Mouse (Mus musculus) embryonic facial prominence, embryonic 13.5 days (tissue): ENCODE results near the gene Olfr318. TPM values are rescaled to one million over a fixed set of nuclear protein-coding genes. Genes with fewer than 3 reads are reported as not detected.
"Not testable (repeated sequence)": the region's sequence is repeated elsewhere in the genome, so short reads cannot be mapped to it uniquely, and the experiment has no call there.

ENCODE experiments used
- ATAC-seq: fragments of 200-750 bp; cut with Nextera tagmentation; 2 replicates; pipeline ENCODE4 v1.8.0; 2017; ENCODE audit warnings: low read depth; ENCODE audit not compliant: insufficient number of reproducible peaks, insufficient read depth, low FRiP score, low TSS enrichment
- H3K27ac ChIP-seq: fragments of 300-500 bp; sonication (generic); 2 replicates; pipeline ENCODE4 v1.5.1; 2015; ENCODE audit warnings: moderate library complexity, mild to moderate bottlenecking, inconsistent platforms
- H3K27me3 ChIP-seq: fragments of 300-500 bp; sonication (generic); 2 replicates; pipeline ENCODE4 v1.6.1; 2015; ENCODE audit warnings: mild to moderate bottlenecking, inconsistent platforms
- H3K36me3 ChIP-seq: fragments of 300-500 bp; sonication (generic); 2 replicates; pipeline ENCODE4 v1.6.1; 2015; ENCODE audit warnings: mild to moderate bottlenecking, inconsistent platforms
- H3K4me1 ChIP-seq: fragments of 300-500 bp; sonication (generic); 2 replicates; pipeline ENCODE4 v1.6.1; 2015; ENCODE audit warnings: inconsistent platforms
- H3K4me2 ChIP-seq: fragments of 300-500 bp; sonication (generic); 2 replicates; pipeline ENCODE4 v1.6.1; 2015; ENCODE audit warnings: moderate library complexity, mild to moderate bottlenecking, inconsistent platforms
- H3K4me3 ChIP-seq: fragments of 300-500 bp; sonication (generic); 2 replicates; pipeline ENCODE4 v1.5.1; 2015; ENCODE audit warnings: mild to moderate bottlenecking, inconsistent platforms
- H3K9ac ChIP-seq: fragments of 300-500 bp; sonication (generic); 2 replicates; pipeline ENCODE4 v1.6.1; 2015; ENCODE audit warnings: mild to moderate bottlenecking, inconsistent platforms
- H3K9me3 ChIP-seq: fragments of 300-500 bp; sonication (generic); 2 replicates; pipeline ENCODE4 v1.6.1; 2016; ENCODE audit warnings: inconsistent platforms
- WGBS: fragments of 180-500 bp; shearing (Covaris S2); methylation state at CpG from one replicate; pipeline ENCODE4 v1.1.7; 2015; ENCODE audit warnings: mixed read lengths; 5-methylcytosine and 5-hydroxymethylcytosine counted together
- polyA plus RNA-seq: library from polyadenylated mRNA; unstranded; fragments of >200 nt; fragmentation: Nextera tagmentation; extraction: Ambion mirVana; gene quantifications from 2 replicates; pipeline ENCODE4 v1.2.1, GENCODE M21; 2015

Gene Olfr318
- polyA plus RNA-seq, result not detected in 2 replicates

DNA sequence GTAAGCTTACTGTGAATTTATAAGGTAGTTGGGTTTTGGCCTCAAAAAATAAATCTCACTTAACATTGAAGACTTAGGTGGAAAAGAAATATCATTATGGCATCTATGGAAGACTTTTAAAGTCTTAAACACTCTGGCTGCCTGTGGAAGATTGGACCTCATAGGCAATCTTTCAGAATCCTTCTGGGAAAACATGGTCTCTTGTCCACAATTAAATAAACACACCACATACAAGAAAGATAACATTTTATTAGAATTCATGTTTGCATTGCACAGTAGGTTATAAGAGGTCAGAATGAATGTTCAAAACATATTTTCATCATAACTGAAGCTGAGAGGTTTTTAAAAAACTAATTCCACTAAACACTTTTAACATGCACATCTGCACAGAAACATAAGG lies at the start of gene Olfr318:
Olfr318 (minus strand) TSS at position 101 of the 400 bp plus-strand sequence.
- no peak within 1 kb of the TSS for H3K27ac ChIP-seq
- H3K4me1 ChIP-seq, result no peaks in the 10 kb centered on the region
- H3K9me3 ChIP-seq, result no peaks in the 10 kb centered on the region
- no peak within 1 kb of the TSS for H3K4me3 ChIP-seq
- H3K36me3 ChIP-seq, result no peaks in the 10 kb centered on the region
- no peak within 1 kb of the TSS for H3K4me2 ChIP-seq
- H3K9ac ChIP-seq, result no peak within 1 kb of the TSS
- ATAC-seq, result no peak
- H3K27me3 ChIP-seq, result no peaks in the 10 kb centered on the region

DNA sequence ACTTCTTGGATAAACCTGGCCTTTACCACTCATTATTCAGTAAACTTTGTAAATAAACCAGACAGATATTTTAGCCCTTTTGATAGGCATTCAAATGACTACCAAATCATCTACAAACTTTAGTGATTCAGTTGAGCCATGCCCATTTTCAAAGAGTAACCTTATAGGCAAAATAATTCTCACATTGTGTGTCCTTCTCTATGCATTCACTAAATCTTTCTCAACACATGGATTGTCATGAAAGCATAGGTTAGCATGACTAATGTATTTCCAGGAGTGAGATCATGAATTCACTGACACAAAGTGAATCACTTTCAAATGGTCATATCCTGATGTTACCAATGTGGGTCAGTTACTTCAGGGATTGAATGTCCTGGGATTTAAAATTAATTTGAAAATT lies 49.1 kb upstream of the Olfr318 start, which contains the start of gene Olfr315:
Olfr315 (plus strand) TSS at position 301 of the 400 bp plus-strand sequence.
- Histone ChIP-seq H3K9ac (no peak within 1 kb of the TSS), H3K27ac (no peak within 1 kb of the TSS), H3K36me3 (no peaks in the 10 kb centered on the region), H3K4me2 (no peak within 1 kb of the TSS), H3K4me1 (no peaks in the 10 kb centered on the region), H3K27me3 (no peaks in the 10 kb centered on the region), H3K9me3 (no peaks in the 10 kb centered on the region), H3K4me3 (no peak within 1 kb of the TSS)
- ATAC-seq, result no peak

DNA sequence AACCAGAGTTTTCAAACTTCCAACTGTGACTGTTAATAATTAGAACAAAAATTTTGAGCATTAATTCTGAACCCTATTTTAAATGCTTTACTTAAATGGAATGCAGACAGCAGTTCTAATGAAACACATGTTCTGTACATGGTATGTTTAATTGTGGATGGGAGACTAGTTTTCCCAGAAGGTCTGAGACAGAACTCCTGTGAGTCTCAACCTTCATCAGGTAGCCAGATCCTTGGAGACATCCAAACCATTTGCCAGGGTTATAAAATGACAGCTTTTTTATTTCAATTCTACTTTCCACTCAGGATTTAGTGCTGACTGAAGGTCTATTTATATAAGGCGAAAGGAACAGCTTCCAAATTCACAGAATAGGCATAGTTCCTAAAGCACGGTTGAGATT lies 28.6 kb upstream of the Olfr318 start, which contains the start of gene Olfr316:
Olfr316 (plus strand) TSS at position 301 of the 400 bp plus-strand sequence.
- Histone ChIP-seq H3K4me2 (no peak within 1 kb of the TSS), H3K4me3 (no peak within 1 kb of the TSS), H3K27me3 (no peaks in the 10 kb centered on the region), H3K36me3 (no peaks in the 10 kb centered on the region), H3K9ac (no peak within 1 kb of the TSS), H3K9me3 (no peaks in the 10 kb centered on the region), H3K27ac (no peak within 1 kb of the TSS), H3K4me1 (no peaks in the 10 kb centered on the region)
- no peak for ATAC-seq
- WGBS, result 85% methylated on average over 2 of the region's 2 CpGs

DNA sequence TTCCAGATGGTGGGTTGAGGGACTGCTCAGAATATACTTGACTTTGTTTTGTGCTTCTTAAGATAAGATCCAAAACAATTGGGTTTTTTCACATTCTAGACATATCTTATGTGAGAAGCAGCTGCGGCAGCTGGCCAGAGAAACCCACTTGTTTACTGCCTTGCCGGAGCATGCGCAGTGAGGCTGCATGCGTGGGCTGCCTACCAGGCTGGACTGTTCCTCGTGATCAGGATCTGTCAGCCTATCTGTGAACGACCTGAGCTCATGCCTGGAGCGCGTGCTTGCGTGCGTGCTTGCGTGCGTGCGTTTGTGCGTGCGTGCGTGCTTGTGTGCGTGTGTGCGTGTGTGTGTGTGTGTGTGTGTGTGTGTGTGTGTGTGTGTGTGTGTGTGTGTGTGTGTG lies 27.3 kb upstream of the Olfr318 start:
- 78% methylated on average over 18 of the region's 18 CpGs for WGBS
- not testable (repeated sequence) for H3K4me1 ChIP-seq, ATAC-seq

DNA sequence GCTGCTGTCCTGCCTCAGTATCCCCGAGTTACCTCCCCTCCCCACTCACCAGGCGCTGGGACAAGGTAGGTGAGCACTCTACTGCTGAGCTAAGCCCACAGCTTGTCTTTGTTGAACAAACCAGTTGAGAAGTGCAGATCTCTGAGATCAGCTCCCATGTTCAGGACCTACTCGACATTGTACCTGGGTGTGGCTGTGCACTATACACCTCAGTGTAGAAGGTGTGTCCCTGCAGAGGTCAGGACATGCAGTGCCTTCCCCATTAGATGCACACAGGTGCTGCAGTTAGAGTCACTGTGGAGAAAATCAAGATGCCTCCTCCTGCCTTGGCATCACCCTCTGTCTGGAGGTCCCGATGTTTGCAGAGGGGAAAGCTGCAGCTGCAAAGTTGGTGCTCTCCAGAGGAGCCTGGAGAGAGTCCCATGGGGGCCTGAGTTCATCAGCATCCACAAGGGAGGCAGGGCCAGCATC lies 15.0 kb upstream of the Olfr318 start, which contains the start of gene Olfr317:
Olfr317 (minus strand) TSS at position 421 of the 471 bp plus-strand sequence.
- Histone ChIP-seq H3K36me3 (no peaks in the 10 kb centered on the region), H3K27ac (no peak within 1 kb of the TSS), H3K4me2 (no peak within 1 kb of the TSS), H3K4me3 (no peak within 1 kb of the TSS), H3K4me1 (no peaks in the 10 kb centered on the region), H3K9ac (no peak within 1 kb of the TSS), H3K9me3 (peaks cover 3% of the 10 kb centered on the region; the same call in 1 of the 2 replicates), H3K27me3 (no peaks in the 10 kb centered on the region)
- 80% methylated on average over 4 of the region's 4 CpGs for WGBS
- no peak for ATAC-seq

More for the DNA sequence above, 27.3 kb upstream of the Olfr318 start:
- not testable (repeated sequence) for H3K36me3 ChIP-seq, H3K4me3 ChIP-seq, H3K9ac ChIP-seq, H3K27ac ChIP-seq, H3K27me3 ChIP-seq, H3K4me2 ChIP-seq, H3K9me3 ChIP-seq

DNA sequence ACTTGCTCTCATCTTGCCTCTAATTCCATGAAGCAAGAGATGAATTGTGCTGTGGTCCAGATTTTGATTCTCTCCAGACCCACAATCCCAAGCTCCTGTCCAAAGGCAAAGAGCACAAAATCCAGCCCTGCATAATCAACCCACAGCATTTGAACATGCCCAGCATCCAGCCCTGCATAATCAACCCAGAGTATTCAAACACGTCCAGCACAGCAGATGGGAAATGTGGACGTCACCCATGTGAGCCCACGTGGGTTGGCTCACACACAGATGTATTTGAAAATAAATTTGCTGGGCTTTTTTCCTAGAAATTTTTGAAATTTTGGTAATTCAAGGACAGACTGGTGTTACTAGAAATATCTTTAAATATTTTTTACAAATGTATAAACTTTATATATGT lies 9.6 kb upstream of the Olfr318 start:
- no peaks in the 10 kb centered on the region for H3K4me1 ChIP-seq
- H3K36me3 ChIP-seq, result no peaks in the 10 kb centered on the region
- H3K27ac ChIP-seq, result no peak overlapping the region
- no peaks in the 10 kb centered on the region for H3K27me3 ChIP-seq
- WGBS, result 63% methylated on average over 3 of the region's 3 CpGs
- no peak overlapping the region for H3K9ac ChIP-seq
- no peak overlapping the region for H3K4me2 ChIP-seq
- ATAC-seq, result no peak
- H3K4me3 ChIP-seq, result no peak overlapping the region
- H3K9me3 ChIP-seq, result no peaks in the 10 kb centered on the region

DNA sequence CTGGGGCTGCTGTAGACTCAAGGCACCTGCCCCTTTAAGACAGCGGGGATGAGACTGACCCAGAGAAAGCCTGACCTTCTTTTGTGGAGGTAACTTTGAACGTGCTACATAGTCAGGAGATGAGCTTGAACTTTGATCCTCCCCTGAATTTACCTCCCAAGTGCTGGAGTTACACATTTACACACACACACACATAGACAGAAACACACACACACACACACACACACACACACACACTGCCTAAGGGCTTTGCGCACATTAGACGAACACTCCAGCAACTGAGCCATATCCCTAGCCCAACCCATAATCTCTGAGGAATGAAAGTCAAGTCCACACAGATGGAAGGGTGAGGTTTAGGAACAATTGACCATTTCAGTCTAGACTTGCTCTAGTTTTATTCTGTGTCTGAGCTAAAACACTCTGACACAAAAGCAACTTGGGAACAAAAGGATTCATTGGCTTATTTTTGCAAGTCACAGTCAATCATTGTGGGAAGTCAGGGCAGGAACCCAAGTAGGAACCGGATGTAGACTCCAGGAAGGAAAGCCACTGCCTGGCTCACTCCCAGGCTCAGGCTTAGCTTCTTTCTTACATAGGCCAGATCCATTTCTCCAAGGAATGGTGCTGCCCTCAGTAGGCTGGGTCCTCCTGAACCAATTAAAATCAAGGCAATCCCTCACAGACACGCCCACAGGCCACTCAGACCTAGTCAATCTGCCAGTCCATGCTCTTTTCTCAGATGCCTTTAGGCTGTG lies 4.3 kb upstream of the Olfr318 start:
- H3K27me3 ChIP-seq, H3K4me2 ChIP-seq, H3K4me1 ChIP-seq, H3K27ac ChIP-seq, ATAC-seq, H3K4me3 ChIP-seq, H3K9ac ChIP-seq, H3K9me3 ChIP-seq, H3K36me3 ChIP-seq: not testable (repeated sequence)
- 81% methylated on average over 6 of the region's 6 CpGs for WGBS

DNA sequence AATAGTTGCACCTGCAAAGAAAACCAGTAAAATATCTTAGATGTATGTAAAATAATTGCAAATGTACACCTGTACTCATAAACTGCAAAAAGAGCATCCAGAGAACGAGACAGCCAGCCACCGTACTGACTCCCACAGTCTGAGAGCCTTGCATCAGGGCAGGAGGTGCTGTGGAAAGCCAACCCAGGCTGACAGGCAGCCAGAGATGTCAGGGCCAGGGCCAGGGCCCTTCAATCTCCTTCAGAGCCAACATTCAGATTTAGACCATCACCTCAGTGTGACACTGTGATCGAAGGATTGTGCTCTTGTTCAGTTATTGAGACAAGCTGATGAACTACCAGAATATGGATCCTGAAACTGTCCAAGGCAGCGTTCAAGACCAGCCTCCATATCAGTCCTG lies 4.1 kb downstream of the Olfr318 start:
- WGBS, result 90% methylated on average over 4 of the region's 4 CpGs

DNA sequence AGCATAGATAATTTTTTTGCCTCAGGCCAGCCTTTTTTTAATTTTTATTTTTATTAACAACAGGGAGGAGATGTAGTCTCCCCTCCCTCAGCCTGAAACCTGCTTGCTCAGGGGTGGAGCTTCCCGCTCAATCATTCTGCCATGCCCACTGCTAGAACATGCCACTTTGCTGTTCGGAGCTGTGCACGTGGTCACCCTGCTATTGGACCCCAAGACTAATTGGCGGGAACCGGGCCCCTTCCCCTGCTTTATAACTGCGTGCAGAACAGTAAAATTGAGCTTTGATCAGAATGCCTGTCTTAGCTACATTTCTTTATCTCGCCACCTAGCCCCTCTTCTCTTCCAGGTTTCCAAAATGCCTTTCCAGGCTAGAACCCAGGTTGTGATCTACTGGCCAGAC lies 6.1 kb downstream of the Olfr318 start:
- H3K4me3 ChIP-seq, H3K4me1 ChIP-seq, H3K4me2 ChIP-seq, H3K36me3 ChIP-seq, H3K27me3 ChIP-seq, ATAC-seq, H3K9me3 ChIP-seq, H3K9ac ChIP-seq, H3K27ac ChIP-seq: not testable (repeated sequence)
- WGBS, result 78% methylated on average over 7 of the region's 7 CpGs

More for the DNA sequence above, 4.1 kb downstream of the Olfr318 start:
- no peak overlapping the region for H3K9ac ChIP-seq
- H3K36me3 ChIP-seq, result no peaks in the 10 kb centered on the region
- ATAC-seq, result no peak
- H3K4me1 ChIP-seq, result no peaks in the 10 kb centered on the region
- H3K9me3 ChIP-seq, result no peaks in the 10 kb centered on the region
- no peak overlapping the region for H3K4me2 ChIP-seq
- H3K4me3 ChIP-seq, result no peak overlapping the region
- no peaks in the 10 kb centered on the region for H3K27me3 ChIP-seq
- no peak overlapping the region for H3K27ac ChIP-seq

DNA sequence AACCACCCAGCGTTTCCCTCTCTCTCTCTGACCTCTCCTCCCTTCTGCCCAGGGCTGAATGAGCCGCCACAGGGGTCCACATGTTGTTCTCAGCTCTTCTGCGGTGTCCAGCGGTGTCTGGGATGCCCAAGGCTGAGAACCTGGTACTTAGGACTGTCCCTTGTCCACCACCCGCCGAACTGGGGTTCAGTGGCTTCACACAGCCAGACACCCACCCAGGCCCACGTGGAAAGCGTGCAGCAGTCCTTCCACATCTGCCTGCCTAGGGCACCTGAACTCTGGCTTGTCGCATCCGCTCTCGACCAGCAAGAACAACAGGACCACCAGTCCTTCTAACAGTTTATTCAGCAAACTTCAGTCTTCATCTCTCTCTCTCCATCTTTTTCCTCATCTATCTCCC lies 14.7 kb downstream of the Olfr318 start:
- H3K4me2 ChIP-seq, result no peak overlapping the region

DNA sequence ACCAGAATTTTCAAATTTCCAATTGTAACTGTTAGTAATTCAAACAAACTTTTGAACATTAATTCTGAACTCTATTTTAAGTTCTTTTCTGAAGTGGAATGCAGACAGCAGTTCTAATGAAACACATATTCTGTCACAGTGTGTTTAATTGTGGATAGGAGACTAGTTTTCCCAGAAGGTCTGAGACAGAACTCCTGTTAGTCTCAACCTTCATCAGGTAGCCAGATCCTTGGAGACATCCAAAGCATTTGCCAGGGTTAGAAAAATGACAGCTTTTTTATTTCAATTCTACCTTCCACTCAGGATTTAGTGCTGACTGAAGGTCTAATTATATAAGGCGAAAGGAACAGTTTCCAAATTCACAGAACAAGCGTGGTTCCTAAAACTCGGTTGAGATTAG lies 25.0 kb downstream of the Olfr318 start, which contains the start of gene Olfr319:
Olfr319 (plus strand) TSS at position 301 of the 400 bp plus-strand sequence.
- H3K4me3 ChIP-seq, result no peak within 1 kb of the TSS
- H3K4me1 ChIP-seq, result no peaks in the 10 kb centered on the region
- no peaks in the 10 kb centered on the region for H3K36me3 ChIP-seq
- H3K27ac ChIP-seq, result no peak within 1 kb of the TSS
- no peak within 1 kb of the TSS for H3K9ac ChIP-seq
- peaks cover 8% of the 10 kb centered on the region; the same call in 1 of the 2 replicates for H3K9me3 ChIP-seq
- H3K4me2 ChIP-seq, result no peak within 1 kb of the TSS
- 89% methylated on average over 3 of the region's 3 CpGs for WGBS
- no peaks in the 10 kb centered on the region for H3K27me3 ChIP-seq
- no peak for ATAC-seq

More for the DNA sequence above, 14.7 kb downstream of the Olfr318 start:
- H3K27me3 ChIP-seq, result no peaks in the 10 kb centered on the region
- no peak overlapping the region for H3K9ac ChIP-seq
- 81% methylated on average over 11 of the region's 11 CpGs for WGBS
- no peak overlapping the region for H3K27ac ChIP-seq
- no peaks in the 10 kb centered on the region for H3K9me3 ChIP-seq
- no peak overlapping the region for H3K4me3 ChIP-seq
- no peaks in the 10 kb centered on the region for H3K4me1 ChIP-seq
- no peaks in the 10 kb centered on the region for H3K36me3 ChIP-seq
- ATAC-seq, result no peak

DNA sequence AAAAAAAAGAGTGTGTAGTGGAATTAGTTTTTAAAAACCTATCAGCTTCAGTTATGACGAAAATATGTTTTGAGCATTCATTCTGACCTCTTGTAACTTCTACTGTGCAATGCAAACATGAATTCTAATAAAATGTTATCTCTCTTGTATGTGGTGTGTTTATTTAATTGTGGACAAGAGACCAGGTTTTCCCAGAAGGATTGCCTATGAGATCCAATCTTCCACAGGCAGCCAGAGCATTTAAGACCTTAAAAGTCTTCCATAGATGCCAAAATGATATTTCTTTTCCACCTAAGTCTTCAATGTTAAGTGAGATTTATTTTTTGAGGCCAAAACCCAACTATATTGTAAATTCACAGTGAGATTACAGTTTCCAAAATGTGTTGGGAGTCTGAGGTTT lies 43.0 kb downstream of the Olfr318 start, which contains the start of gene Olfr320:
Olfr320 (plus strand) TSS at position 301 of the 400 bp plus-strand sequence.
- Histone ChIP-seq H3K9me3 (no peaks in the 10 kb centered on the region), H3K36me3 (no peaks in the 10 kb centered on the region), H3K9ac (no peak within 1 kb of the TSS), H3K4me1 (no peaks in the 10 kb centered on the region), H3K27me3 (no peaks in the 10 kb centered on the region), H3K4me2 (no peak within 1 kb of the TSS), H3K4me3 (no peak within 1 kb of the TSS), H3K27ac (no peak within 1 kb of the TSS)
- ATAC-seq, result no peak
- WGBS, result 93% methylated on average over 1 of the region's 1 CpGs
